Mouse (Mus musculus): ENCODE measurements around the gene Fkbp8.

The Fkbp8 gene

GRCm38 (mm10) chr8:70529299-70529698 is 1.8 kb downstream of the Fkbp8 start:
- no peak for DNase-seq (ENCODE audit: low spot score)

GRCm38 (mm10) chr8:70529741-70530161 is 2.2 kb downstream of the Fkbp8 start:
- DNase-seq (ENCODE audit: low spot score), result no peak

- no peak for DNase-seq (ENCODE audit: low spot score)
Measured at GRCm38 (mm10) chr8:70530314-70530713, 2.8 kb downstream of the Fkbp8 start.

- DNase-seq (ENCODE audit: low spot score), result no peak
Measured at GRCm38 (mm10) chr8:70534281-70534680, 6.8 kb downstream of the Fkbp8 start.

- no peak for DNase-seq (ENCODE audit: low spot score)
Measured at GRCm38 (mm10) chr8:70535221-70535620, 7.7 kb downstream of the Fkbp8 start.

- no peak for DNase-seq (ENCODE audit: low spot score)
Measured at GRCm38 (mm10) chr8:70535701-70536100, 8.2 kb downstream of the Fkbp8 start.

- DNase-seq (ENCODE audit: low spot score), result peak; percentile 72
Measured at GRCm38 (mm10) chr8:70538024-70538579, 10.6 kb downstream of the Fkbp8 start.

GRCm38 (mm10) chr8:70538633-70539076 is 11.1 kb downstream of the Fkbp8 start:
- DNase-seq (ENCODE audit: low spot score), result peak; percentile 100

GRCm38 (mm10) chr8:70539077-70539813 is 11.7 kb downstream of the Fkbp8 start, which contains the start of gene Ell:
Ell (plus strand) TSS chr8:70539457.
- peak; percentile 99 for DNase-seq (ENCODE audit: low spot score)

- DNase-seq (ENCODE audit: low spot score), result no peak
Measured at GRCm38 (mm10) chr8:70540013-70540506, 12.5 kb downstream of the Fkbp8 start.

GRCm38 (mm10) chr8:70540507-70541071 is 13.1 kb downstream of the Fkbp8 start:
- no peak for DNase-seq (ENCODE audit: low spot score)

- DNase-seq (ENCODE audit: low spot score), result no peak
Measured at GRCm38 (mm10) chr8:70541081-70541480, 13.6 kb downstream of the Fkbp8 start.

GRCm38 (mm10) chr8:70544200-70544687 is 16.7 kb downstream of the Fkbp8 start:
- DNase-seq (ENCODE audit: low spot score), result no peak

- DNase-seq (ENCODE audit: low spot score), result no peak
Measured at GRCm38 (mm10) chr8:70546412-70546811, 18.9 kb downstream of the Fkbp8 start.

GRCm38 (mm10) chr8:70547762-70548161 is 20.2 kb downstream of the Fkbp8 start:
- DNase-seq (ENCODE audit: low spot score), result no peak

- DNase-seq (ENCODE audit: low spot score), result no peak
Measured at GRCm38 (mm10) chr8:70549412-70550184, 22.1 kb downstream of the Fkbp8 start.

GRCm38 (mm10) chr8:70551558-70552161 is 24.1 kb downstream of the Fkbp8 start:
- no peak for DNase-seq (ENCODE audit: low spot score)

GRCm38 (mm10) chr8:70552836-70553235 is 25.3 kb downstream of the Fkbp8 start:
- DNase-seq (ENCODE audit: low spot score), result no peak

GRCm38 (mm10) chr8:70553740-70554139 is 26.2 kb downstream of the Fkbp8 start:
- DNase-seq (ENCODE audit: low spot score), result no peak

GRCm38 (mm10) chr8:70555079-70555747 is 27.7 kb downstream of the Fkbp8 start:
- no peak for DNase-seq (ENCODE audit: low spot score)

GRCm38 (mm10) chr8:70558334-70558733 is 30.8 kb downstream of the Fkbp8 start:
- no peak for DNase-seq (ENCODE audit: low spot score)
